Mouse (Mus musculus) lung, adult 18-20 months (tissue): ENCODE measurements around the gene Golga1.
"Not testable (repeated sequence)": the region's sequence is repeated elsewhere in the genome, so short reads cannot be mapped to it uniquely, and the experiment has no call there.

Experiments
- DNase-seq, 2 experiments: peaks; one replicate each; pipeline ENCODE4 v3.0.0; 2022; ENCODE audit warnings: mixed read lengths in 2 of 2

The Golga1 gene

DNA sequence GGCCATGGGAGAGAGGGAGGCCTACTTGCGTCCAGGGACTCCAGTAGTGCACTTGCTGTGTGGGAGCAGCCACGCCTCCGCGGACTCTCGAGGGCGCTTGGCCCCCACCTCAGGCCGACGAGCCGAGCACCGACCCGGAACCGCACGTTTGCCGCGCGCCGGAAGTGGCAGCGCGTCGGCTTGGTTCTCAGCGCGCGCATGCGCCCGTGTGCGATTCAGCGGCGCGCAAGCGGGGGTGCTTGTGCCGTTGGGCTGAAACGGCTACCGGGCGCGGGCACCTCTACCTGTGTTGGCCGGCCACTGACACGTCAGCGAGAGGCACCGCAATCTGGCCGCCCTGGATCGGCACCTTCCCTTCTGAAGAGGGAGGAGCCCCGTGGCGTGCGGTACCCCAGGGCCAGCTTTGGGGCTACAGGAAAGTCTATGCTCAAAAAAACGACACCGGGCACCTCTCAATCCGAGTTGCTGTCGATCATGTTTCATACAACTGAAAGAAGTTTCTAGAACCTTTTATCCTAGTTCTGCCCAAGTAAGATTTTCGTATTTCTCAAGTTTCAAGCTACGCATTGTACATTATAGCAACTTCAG is at the start of gene Golga1:
Golga1 (minus strand) TSS at position 142 of the 588 bp plus-strand sequence.
- peak; percentile 92 to 94 for DNase-seq

GRCm38 (mm10) chr2:39114093-39114492 is 48.8 kb upstream of the Golga1 start:
- no peak for DNase-seq

GRCm38 (mm10) chr2:39110514-39110913 is 45.2 kb upstream of the Golga1 start:
- DNase-seq, result no peak

GRCm38 (mm10) chr2:39109712-39110111 is 44.4 kb upstream of the Golga1 start:
- not testable (repeated sequence) for DNase-seq

DNA sequence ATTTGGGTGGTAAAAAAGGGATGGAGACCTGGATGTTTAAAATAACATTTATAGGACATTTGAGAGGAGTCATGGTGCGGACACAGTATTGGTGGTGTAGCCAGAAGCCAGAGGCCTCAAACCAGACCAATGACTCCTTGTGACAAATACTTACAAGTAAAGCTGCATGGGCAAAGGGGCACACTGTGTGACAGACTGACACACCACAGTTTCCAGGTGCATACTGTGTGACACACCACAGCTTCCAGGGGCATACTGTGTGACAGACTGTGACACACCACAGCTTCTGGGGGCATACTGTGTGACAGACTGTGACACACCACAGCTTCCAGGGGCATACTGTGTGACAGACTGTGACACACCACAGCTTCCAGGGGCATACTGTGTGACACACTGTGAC is 34.6 kb upstream of the Golga1 start:
- not testable (repeated sequence) for DNase-seq

DNA sequence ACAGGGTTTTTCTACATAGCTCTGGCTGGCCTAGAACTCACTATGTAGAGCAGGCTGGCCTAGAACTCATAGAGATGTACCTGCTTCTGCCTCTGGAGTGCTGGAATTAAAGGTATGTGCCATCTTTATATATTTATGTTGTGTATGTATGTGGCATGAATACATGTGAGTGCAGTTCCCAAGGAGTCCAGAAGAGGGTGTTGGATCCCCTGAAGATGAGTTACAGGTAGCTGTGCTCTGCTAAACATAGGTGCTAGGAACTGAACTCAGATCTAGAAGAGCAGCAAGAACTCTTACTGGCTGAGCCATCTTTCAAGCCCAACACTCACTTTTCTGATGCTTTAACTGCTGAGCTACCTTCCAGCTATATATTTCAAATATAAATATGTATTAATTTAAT is 32.7 kb upstream of the Golga1 start:
- DNase-seq, result no peak

DNA sequence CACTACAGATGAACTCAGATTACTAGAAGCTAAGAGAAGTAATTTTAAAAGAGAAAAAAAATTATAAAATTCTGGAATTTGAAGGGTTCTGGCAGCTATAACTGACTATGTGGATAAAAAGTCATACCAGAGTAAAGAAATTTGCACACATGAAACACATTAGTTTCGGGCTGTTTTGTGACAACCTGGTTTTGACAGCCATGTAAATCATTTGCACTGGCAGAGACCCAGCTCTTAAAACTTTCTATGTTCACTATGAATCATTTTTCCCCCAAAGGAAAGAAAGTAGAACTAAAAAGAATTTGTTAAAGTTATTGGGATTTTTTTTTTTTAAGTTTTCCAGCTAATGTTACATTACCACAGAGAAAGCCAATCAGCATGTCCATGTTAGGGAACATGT is 26.6 kb upstream of the Golga1 start:
- no peak for DNase-seq

DNA sequence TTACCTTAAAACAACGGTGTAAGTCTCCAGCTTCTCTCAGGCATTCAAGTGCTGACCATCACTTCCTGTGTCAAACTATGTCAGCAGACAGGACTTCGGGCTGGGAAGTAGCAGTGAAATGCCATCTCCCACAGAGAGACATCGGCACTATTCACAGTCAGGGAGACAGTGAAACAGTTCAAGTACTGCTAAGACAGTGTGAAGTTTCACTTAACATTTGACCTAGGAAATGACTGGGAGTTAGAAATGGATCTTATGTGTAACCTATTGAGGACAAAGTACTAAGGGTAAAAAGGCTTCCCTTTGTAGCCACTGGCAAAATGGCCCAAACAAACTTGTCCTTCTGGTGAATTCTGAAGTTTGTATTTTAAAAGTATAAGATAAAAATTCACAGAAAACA is 17.4 kb upstream of the Golga1 start:
- DNase-seq, result no peak

- DNase-seq, result no peak
These were observed 5.3 kb upstream of the Golga1 start for GRCm38 (mm10) chr2:39070666-39071065.

DNA sequence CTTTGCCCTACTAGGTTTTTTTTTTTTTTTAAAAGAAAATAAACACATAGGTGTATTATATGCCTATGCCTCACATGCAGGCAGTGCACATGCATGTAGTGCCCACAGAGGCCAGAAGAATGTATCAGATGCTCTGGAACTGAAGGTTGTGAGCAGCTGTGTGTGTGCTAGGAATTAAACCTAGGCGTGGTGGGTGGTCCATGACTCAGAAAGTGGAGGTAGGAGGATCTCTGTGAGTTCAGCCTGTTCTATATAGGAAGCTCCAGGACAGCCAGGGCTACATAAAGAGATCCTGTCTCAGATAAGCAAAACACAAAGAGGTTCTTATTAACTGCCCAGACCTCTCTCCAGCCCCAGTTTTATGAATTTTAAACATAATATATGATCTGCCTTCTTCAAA is 3.8 kb upstream of the Golga1 start:
- DNase-seq, result no peak

- DNase-seq, result no peak
These were observed 498 bp downstream of the Golga1 start for GRCm38 (mm10) chr2:39064687-39065399.

DNA sequence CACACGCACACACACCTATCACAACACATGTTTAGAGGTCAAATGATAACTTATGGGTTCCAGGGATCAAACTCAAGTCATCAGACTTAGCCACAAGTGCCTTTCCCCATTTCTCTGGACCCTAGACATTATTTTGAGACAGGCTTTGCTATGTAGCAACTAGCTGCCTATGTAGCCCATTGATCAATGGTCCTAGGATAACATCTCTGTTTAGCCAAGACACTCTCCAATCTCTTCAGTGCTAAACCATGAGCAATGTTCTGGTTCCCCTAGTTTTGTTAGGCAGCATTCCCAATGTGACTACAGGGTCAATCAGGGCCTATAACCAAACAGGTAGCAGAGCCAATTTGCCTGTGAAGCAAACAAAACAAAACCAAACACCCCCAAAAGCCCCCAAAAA is 16.8 kb downstream of the Golga1 start:
- DNase-seq, result no peak

DNA sequence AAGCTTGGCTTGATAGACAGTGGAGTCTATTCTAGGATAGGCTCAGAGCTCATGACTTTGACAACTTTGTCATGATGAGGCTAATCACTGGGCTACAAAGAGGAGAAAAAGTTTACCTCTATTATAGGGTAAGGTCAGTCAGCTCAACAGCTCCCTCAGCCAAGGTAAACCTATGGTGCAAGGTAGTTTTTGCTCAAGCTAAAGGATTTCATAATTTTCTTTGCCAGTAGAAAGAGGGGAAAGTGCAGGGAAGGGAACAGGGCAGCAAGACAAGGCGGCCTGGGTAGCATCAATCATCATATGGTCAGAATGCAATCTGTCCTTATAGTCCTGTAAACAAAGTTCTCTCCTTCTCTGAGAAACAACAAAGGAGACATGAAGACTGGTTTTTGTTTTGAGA is 25.1 kb downstream of the Golga1 start:
- DNase-seq, result no peak

- no peak for DNase-seq
These were observed 33.7 kb downstream of the Golga1 start for GRCm38 (mm10) chr2:39031611-39032010.

GRCm38 (mm10) chr2:39020004-39020403 is 45.3 kb downstream of the Golga1 start:
- no peak for DNase-seq

GRCm38 (mm10) chr2:39016581-39016980 is 48.8 kb downstream of the Golga1 start:
- DNase-seq, result no peak

GRCm38 (mm10) chr2:39012768-39013279 is 52.5 kb downstream of the Golga1 start:
- no peak for DNase-seq

DNA sequence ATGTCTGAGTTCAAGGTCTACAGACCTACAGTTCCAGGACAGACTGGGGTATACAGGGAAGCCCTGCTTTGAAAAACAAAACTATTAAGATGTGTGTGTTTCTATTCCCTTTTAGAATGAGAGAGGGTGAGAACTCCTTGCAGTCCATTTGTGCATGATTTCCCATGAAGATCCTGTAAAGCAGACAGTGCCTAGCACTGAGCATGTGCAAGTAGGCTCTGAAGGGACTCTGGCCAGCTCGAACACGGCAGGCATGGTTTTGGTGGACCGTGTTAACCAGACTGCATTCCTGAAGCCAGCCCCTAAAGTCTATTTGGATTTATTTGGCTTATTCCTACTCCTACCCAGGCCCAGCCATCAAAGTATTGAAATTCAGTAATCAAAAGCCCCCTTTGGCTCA is 53.4 kb downstream of the Golga1 start:
- no peak for DNase-seq

GRCm38 (mm10) chr2:39011264-39011663 is 54.1 kb downstream of the Golga1 start:
- no peak for DNase-seq

DNA sequence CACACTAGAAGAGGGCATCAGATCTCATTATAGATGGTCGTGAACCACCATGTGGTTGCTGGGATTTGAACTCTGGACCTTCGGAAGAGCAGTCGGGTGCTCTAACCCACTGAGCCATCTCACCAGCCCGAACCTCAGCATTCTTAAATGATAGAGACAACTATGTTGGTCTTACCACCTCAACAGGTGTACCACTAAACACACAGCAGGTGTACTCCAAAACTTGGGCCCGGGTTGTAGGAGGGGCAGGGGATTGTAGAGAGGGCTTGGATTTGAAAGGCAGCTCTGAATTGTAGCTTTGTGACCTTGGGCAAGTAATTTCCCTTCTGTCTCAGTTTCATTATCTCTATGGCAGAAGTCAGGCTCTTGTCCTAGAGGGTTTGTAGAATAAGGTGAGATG is 55.2 kb downstream of the Golga1 start:
- not testable (repeated sequence) for DNase-seq

DNA sequence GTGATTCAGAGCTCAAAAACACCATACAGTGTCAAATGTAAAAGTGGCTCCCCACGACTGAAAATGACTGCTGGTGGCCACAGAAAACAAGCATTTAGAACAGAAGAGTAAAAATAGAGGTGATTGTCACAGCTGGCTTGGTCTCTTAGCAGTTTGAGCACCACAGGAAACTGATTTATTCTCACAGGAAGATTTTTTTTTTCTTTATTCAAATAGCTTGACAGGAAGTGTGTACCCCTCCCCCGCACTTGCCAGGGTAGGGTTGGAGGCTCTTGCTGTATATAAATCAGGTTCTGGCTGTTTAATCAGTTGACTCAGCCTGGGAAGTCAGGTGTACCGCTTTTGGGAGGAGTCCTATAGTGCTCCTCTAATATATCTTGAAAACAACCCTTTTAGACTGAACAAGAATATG is 56.4 kb downstream of the Golga1 start:
- DNase-seq, result peak; percentile 41 to 47

- DNase-seq, result peak in 1 of 2 experiments; percentile 38
These were observed 56.9 kb downstream of the Golga1 start for GRCm38 (mm10) chr2:39008350-39008851.

DNA sequence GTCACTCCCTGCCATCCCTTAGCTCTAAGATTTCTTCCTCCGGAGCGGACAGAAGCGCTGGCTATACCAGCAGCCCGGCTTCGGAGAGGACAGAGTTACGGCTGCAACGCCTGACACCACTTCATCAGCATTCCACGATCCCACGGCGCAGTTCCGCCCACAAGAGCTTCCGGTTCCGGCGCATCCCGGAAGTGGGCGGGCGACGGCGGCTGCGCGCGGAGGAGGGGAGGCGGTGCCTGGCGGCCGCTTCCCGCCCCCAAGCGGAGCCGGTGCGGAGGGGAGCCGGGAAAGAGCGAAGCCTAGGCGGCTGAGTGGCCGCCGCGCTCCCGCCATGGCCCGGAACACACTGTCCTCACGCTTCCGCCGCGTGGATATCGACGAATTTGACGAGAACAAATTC is 57.5 kb downstream of the Golga1 start:
- DNase-seq, result peak; percentile 93 to 94

DNA sequence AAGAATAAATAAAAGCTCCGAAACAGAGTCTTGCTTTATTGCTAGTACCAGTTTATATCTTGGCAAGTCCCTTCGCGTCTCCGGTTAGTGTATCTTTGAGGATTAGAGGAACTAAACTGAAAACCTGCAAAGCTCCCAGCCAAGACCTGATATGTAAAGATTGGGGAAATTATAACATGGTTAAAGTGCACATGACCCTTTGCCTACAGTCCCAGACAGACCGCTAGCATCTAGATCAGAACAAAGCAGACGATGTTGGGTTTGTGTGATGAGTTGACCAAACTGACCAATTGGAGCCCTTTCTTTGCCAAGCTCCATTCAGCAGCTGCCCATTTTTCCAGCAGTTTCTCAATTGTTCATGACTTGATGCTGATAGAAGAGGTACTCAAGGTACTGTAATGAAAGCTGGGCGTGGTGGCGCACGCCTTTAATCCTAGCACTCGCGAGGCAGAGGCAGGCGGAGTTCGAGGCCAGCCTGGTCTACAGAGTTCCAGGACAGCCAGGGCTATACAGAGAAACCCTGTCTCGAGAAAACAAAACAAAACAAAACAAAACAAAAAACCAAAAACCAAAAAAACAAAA is 59.1 kb downstream of the Golga1 start:
- no peak for DNase-seq
